Mouse (Mus musculus) MEL (cell line): ENCODE results near the gene Klhl26. TPM values are rescaled to one million over a fixed set of nuclear protein-coding genes. Genes with fewer than 3 reads are reported as not detected.

Experiments used
- DNase-seq: peaks from one replicate; pipeline ENCODE4 v3.0.0; 2011; ENCODE audit warnings: low read depth, low spot score
- H3K27ac ChIP-seq: 2 replicates; pipeline ENCODE4 v1.5.1; 2012; ENCODE audit warnings: low read depth, mild to moderate bottlenecking, control low read depth, low read length, moderate library complexity; ENCODE audit not compliant: control insufficient read depth
- H3K27me3 ChIP-seq, 2 experiments: fragments of 150-350 bp in 1 of 2; sonication (generic) in 1 of 2; 2 replicates each; pipeline ENCODE4 v1.6.1; 2012; ENCODE audit warnings: low read length in 2 of 2, mild to moderate bottlenecking in 2 of 2, improper control_type of control experiment in 1 of 2, moderate library complexity in 1 of 2; ENCODE audit not compliant: insufficient read depth in 2 of 2, control insufficient read depth in 1 of 2
- H3K36me3 ChIP-seq, 2 experiments: 2 replicates each; pipeline ENCODE4 v1.6.1; 2012 to 2014; ENCODE audit warnings: low read length in 2 of 2, improper control_type of control experiment in 1 of 2, inconsistent platforms in 1 of 2, mild to moderate bottlenecking in 1 of 2; ENCODE audit not compliant: insufficient read depth in 2 of 2, control insufficient read depth in 1 of 2
- H3K4me1 ChIP-seq, 2 experiments: fragments of 150-350 bp in 1 of 2; sonication (generic) in 1 of 2; 2 replicates each; pipeline ENCODE4 v1.6.1; 2012; ENCODE audit warnings: low read length in 2 of 2, improper control_type of control experiment in 1 of 2, mild to moderate bottlenecking in 1 of 2; ENCODE audit not compliant: insufficient read depth in 2 of 2, control insufficient read depth in 1 of 2
- H3K4me3 ChIP-seq, 2 experiments: fragments of 150-350 bp in 1 of 2; sonication (generic) in 1 of 2; 2 replicates each; pipeline ENCODE4 v1.5.1; 2012; ENCODE audit warnings: low read depth in 2 of 2, low read length in 2 of 2, mild to moderate bottlenecking in 2 of 2, moderate library complexity in 2 of 2, control low read depth in 1 of 2, improper control_type of control experiment in 1 of 2; ENCODE audit not compliant: control insufficient read depth in 1 of 2, insufficient read depth in 1 of 2
- H3K79me2 ChIP-seq: 2 replicates; pipeline ENCODE4 v1.6.1; 2012; ENCODE audit warnings: mild to moderate bottlenecking, low read length, moderate library complexity; ENCODE audit not compliant: control insufficient read depth, poor library complexity, insufficient read depth
- H3K9ac ChIP-seq: 2 replicates; pipeline ENCODE4 v1.6.1; 2012; ENCODE audit warnings: low read depth, mild to moderate bottlenecking, control low read depth, low read length, moderate library complexity; ENCODE audit not compliant: control insufficient read depth, poor library complexity, severe bottlenecking
- H3K9me3 ChIP-seq: fragments of 150-350 bp; sonication (generic); replicated peaks from 2 replicates; pipeline ENCODE4 v1.6.1; 2012; ENCODE audit warnings: mild to moderate bottlenecking, low read length, improper control_type of control experiment, moderate library complexity; ENCODE audit not compliant: insufficient read depth
- BHLHE40 ChIP-seq: IDR thresholded peaks from 2 replicates; pipeline ENCODE4 v1.6.1; 2012; ENCODE audit warnings: low read depth, mild to moderate bottlenecking, inconsistent platforms, low read length, improper control_type of control experiment, borderline replicate concordance
- CHD1 ChIP-seq: IDR thresholded peaks from 2 replicates; pipeline ENCODE4 v1.6.1; 2012; ENCODE audit warnings: low read depth, mild to moderate bottlenecking, inconsistent platforms, low read length, improper control_type of control experiment
- CHD2 ChIP-seq: IDR thresholded peaks from 2 replicates; pipeline ENCODE4 v1.6.1; 2011; ENCODE audit warnings: low read length, improper control_type of control experiment
- CTCF ChIP-seq, 3 experiments: IDR thresholded peaks in 2 of 3; conservative IDR thresholded peaks in 1 of 3; 2 replicates each; pipeline ENCODE4 v1.5.1; 2011 to 2012; ENCODE audit warnings: low read length in 3 of 3, low read depth in 2 of 3, mild to moderate bottlenecking in 2 of 3, improper control_type of control experiment in 1 of 3, inconsistent platforms in 1 of 3, mixed read lengths in 1 of 3, moderate library complexity in 1 of 3; ENCODE audit not compliant: control insufficient read depth in 1 of 3, insufficient read depth in 1 of 3, poor library complexity in 1 of 3, severe bottlenecking in 1 of 3
- ELF1 ChIP-seq: IDR thresholded peaks from 2 replicates; pipeline ENCODE4 v1.6.1; 2014; ENCODE audit warnings: low read depth, mild to moderate bottlenecking, inconsistent platforms, low read length, improper control_type of control experiment, moderate library complexity
- EP300 ChIP-seq, 2 experiments: IDR thresholded peaks; 2 replicates each; pipeline ENCODE4 v1.6.1; 2011; ENCODE audit warnings: improper control_type of control experiment in 2 of 2, low read length in 2 of 2, low read depth in 1 of 2, mild to moderate bottlenecking in 1 of 2
- ETS1 ChIP-seq: IDR thresholded peaks from 2 replicates; pipeline ENCODE4 v1.6.1; 2012; ENCODE audit warnings: low read depth, mild to moderate bottlenecking, inconsistent platforms, low read length, improper control_type of control experiment, moderate library complexity
- GABPA ChIP-seq: IDR thresholded peaks from 2 replicates; pipeline ENCODE4 v1.6.1; 2012; ENCODE audit warnings: low read depth, mild to moderate bottlenecking, inconsistent platforms, low read length, improper control_type of control experiment, moderate library complexity
- GATA1 ChIP-seq: IDR thresholded peaks from 2 replicates; pipeline ENCODE4 v1.6.1; 2011; ENCODE audit warnings: low read depth, low read length, improper control_type of control experiment
- HCFC1 ChIP-seq: IDR thresholded peaks from 2 replicates; pipeline ENCODE4 v1.6.1; 2012; ENCODE audit warnings: low read depth, mild to moderate bottlenecking, inconsistent platforms, low read length, improper control_type of control experiment, moderate library complexity
- JUND ChIP-seq: IDR thresholded peaks from 2 replicates; pipeline ENCODE4 v1.6.1; 2011; ENCODE audit warnings: low read depth, mild to moderate bottlenecking, improper control_type of control experiment, low read length
- KAT2A ChIP-seq: conservative IDR thresholded peaks from 2 replicates; pipeline ENCODE4 v1.6.1; 2012; ENCODE audit warnings: low read depth, low read length, improper control_type of control experiment, inconsistent platforms
- MAFK ChIP-seq: IDR thresholded peaks from 2 replicates; pipeline ENCODE4 v1.6.1; 2011; ENCODE audit warnings: low read depth, mild to moderate bottlenecking, low read length, improper control_type of control experiment, borderline replicate concordance
- MAX ChIP-seq: IDR thresholded peaks from 2 replicates; pipeline ENCODE4 v1.6.1; 2011; ENCODE audit warnings: low read length, improper control_type of control experiment
- MAZ ChIP-seq: IDR thresholded peaks from 2 replicates; pipeline ENCODE4 v1.6.1; 2012; ENCODE audit warnings: low read depth, mild to moderate bottlenecking, inconsistent platforms, low read length, improper control_type of control experiment
- MXI1 ChIP-seq: IDR thresholded peaks from 2 replicates; pipeline ENCODE4 v1.6.1; 2011; ENCODE audit warnings: mild to moderate bottlenecking, low read depth, low read length, improper control_type of control experiment
- MYB ChIP-seq: IDR thresholded peaks from 2 replicates; pipeline ENCODE4 v1.6.1; 2011; ENCODE audit warnings: mild to moderate bottlenecking, low read depth, low read length, improper control_type of control experiment
- MYC ChIP-seq: IDR thresholded peaks from 2 replicates; pipeline ENCODE4 v1.6.1; 2011; ENCODE audit warnings: low read depth, mild to moderate bottlenecking, low read length, improper control_type of control experiment, moderate library complexity
- NELFE ChIP-seq: IDR thresholded peaks from 2 replicates; pipeline ENCODE4 v1.6.1; 2011; ENCODE audit warnings: low read depth, low read length, improper control_type of control experiment
- POLR2A ChIP-seq, 2 experiments: IDR thresholded peaks; 2 replicates each; pipeline ENCODE4 v1.6.1; 2011 to 2012; ENCODE audit warnings: low read length in 2 of 2, mild to moderate bottlenecking in 2 of 2, control low read depth in 1 of 2, improper control_type of control experiment in 1 of 2, low read depth in 1 of 2, moderate library complexity in 1 of 2; ENCODE audit not compliant: control insufficient read depth in 1 of 2, insufficient read depth in 1 of 2, poor library complexity in 1 of 2
- POLR2AphosphoS5 ChIP-seq: IDR thresholded peaks from 2 replicates; pipeline ENCODE4 v1.6.1; 2012; ENCODE audit warnings: low read depth, borderline replicate concordance, mild to moderate bottlenecking, inconsistent platforms, low read length, moderate library complexity, mixed read lengths
- RAD21 ChIP-seq: IDR thresholded peaks from 2 replicates; pipeline ENCODE4 v1.6.1; 2011; ENCODE audit warnings: mild to moderate bottlenecking, low read depth, low read length, improper control_type of control experiment
- RCOR1 ChIP-seq: IDR thresholded peaks from 2 replicates; pipeline ENCODE4 v1.6.1; 2012; ENCODE audit warnings: low read depth, mild to moderate bottlenecking, inconsistent platforms, low read length, improper control_type of control experiment
- SIN3A ChIP-seq: IDR thresholded peaks from 2 replicates; pipeline ENCODE4 v1.6.1; 2012; ENCODE audit warnings: low read length, improper control_type of control experiment, inconsistent platforms
- TAL1 ChIP-seq: IDR thresholded peaks from 2 replicates; pipeline ENCODE4 v1.6.1; 2012; ENCODE audit warnings: mild to moderate bottlenecking, inconsistent platforms, low read length, moderate library complexity, mixed read lengths
- TBP ChIP-seq: IDR thresholded peaks from 2 replicates; pipeline ENCODE4 v1.8.0; 2011; ENCODE audit warnings: low read depth, low read length, improper control_type of control experiment
- TCF12 ChIP-seq: IDR thresholded peaks from 2 replicates; pipeline ENCODE4 v1.6.1; 2014; ENCODE audit warnings: low read depth, mild to moderate bottlenecking, inconsistent platforms, low read length, improper control_type of control experiment, moderate library complexity
- USF1 ChIP-seq: IDR thresholded peaks from 2 replicates; pipeline ENCODE4 v1.6.1; 2014; ENCODE audit warnings: low read depth, mild to moderate bottlenecking, inconsistent platforms, low read length, improper control_type of control experiment, moderate library complexity
- USF2 ChIP-seq, 2 experiments: IDR thresholded peaks; 2 replicates each; pipeline ENCODE4 v1.6.1; 2011 to 2012; ENCODE audit warnings: improper control_type of control experiment in 2 of 2, low read length in 2 of 2, borderline replicate concordance in 1 of 2, inconsistent platforms in 1 of 2, low read depth in 1 of 2, mild to moderate bottlenecking in 1 of 2; ENCODE audit not compliant: insufficient read depth in 1 of 2
- ZMIZ1 ChIP-seq: IDR thresholded peaks from 2 replicates; pipeline ENCODE4 v1.6.1; 2012; ENCODE audit warnings: low read depth, mild to moderate bottlenecking, inconsistent platforms, low read length, improper control_type of control experiment, moderate library complexity
- ZNF384 ChIP-seq: IDR thresholded peaks from 2 replicates; pipeline ENCODE4 v1.6.1; 2012; ENCODE audit warnings: low read depth, mild to moderate bottlenecking, inconsistent platforms, low read length, improper control_type of control experiment
- polyA plus RNA-seq, 2 experiments: library from polyadenylated mRNA; stranded (reverse) in 1 of 2; unstranded in 1 of 2; fragments of >175 nt in 1 of 2; fragments of >200 nt in 1 of 2; gene quantifications; 2 replicates each; pipeline versions ENCODE4 v1.2.1 to v1.2.4; 2012; ENCODE audit warnings: low replicate concordance in 2 of 2, low read depth in 1 of 2; ENCODE audit not compliant: insufficient read length in 2 of 2, insufficient read depth in 1 of 2, missing spikeins in 1 of 2
- total RNA-seq: library from RNA; depleted of rRNA; stranded (reverse); fragments of 300-350 nt; gene quantifications from 2 replicates; pipeline ENCODE4 v1.2.3, GENCODE M21; 2012

The Klhl26 gene
- total and polyA plus RNA-seq, 3 experiments = 8.0 to 11.4 TPM; not detected in 1

GRCm38 (mm10) chr8:70481908-70482307, 5.1 kb upstream of the Klhl26 start:
- Histone ChIP-seq H3K4me3 (no peak overlapping the region), H3K9ac (no peak overlapping the region), H3K27me3 (peaks cover 2 to 8% of the 10 kb centered on the region in 2 experiments; a peak in 2 of 4 replicates)

GRCm38 (mm10) chr8:70477269-70477982, 658 bp upstream of the Klhl26 start:
- Histone ChIP-seq H3K27ac (peak overlapping the region; percentile 34), H3K27me3 (peaks cover 2 to 8% of the 10 kb centered on the region in 2 experiments; a peak in 2 of 4 replicates), H3K36me3 (peaks cover 0 to 8% of the 10 kb centered on the region in 2 experiments; a peak in 2 of 4 replicates), H3K79me2 (peaks cover 10% of the 10 kb centered on the region), H3K9me3 (no peaks in the 10 kb centered on the region), H3K4me3 (peak overlapping the region; percentile 60 to 80), H3K9ac (peak overlapping the region; percentile 18), H3K4me1 (peaks cover 4 to 19% of the 10 kb centered on the region in 2 experiments)
- DNase-seq = peak; percentile 94
- TF ChIP-seq MAFK (no peak), SIN3A (no peak; the same call in none of the 2 replicates), TBP (0 out of 2 replicates have a peak, but pooled peaks have one; percentile 5), MAZ (no peak; the same call in 1 of the 2 replicates), POLR2A (IDR thresholded peaks at IDR 0.05; ENCODE audit: control insufficient read depth in 1 of 2, insufficient read depth in 1 of 2, low read depth in 1 of 2, low read length in 2 of 2, poor library complexity in 1 of 2) (peak in 1 of 2 experiments; percentile 61; a peak in 3 of 4 replicates), POLR2AphosphoS5 (no peak), MXI1 (peak; percentile 57), RCOR1 (no peak), CTCF (IDR thresholded peaks at IDR 0.05 in 2 of 3, conservative IDR thresholded peaks at IDR 0.05 in 1 of 3; ENCODE audit: control insufficient read depth in 1 of 3, insufficient read depth in 1 of 3, low read depth in 2 of 3, low read length in 3 of 3, poor library complexity in 1 of 3, severe bottlenecking in 1 of 3) (no peak), CHD2 (no peak), MAX (no peak), USF2 (IDR thresholded peaks at IDR 0.05; ENCODE audit: borderline replicate concordance in 1 of 2, insufficient read depth in 1 of 2, low read depth in 1 of 2, low read length in 2 of 2) (no peak), TAL1 (no peak), USF1 (no peak), KAT2A (no peak; the same call in 1 of the 2 replicates), ELF1 (no peak), ZNF384 (no peak), HCFC1 (no peak), TCF12 (no peak), EP300 (IDR thresholded peaks at IDR 0.05; ENCODE audit: low read depth in 1 of 2, low read length in 2 of 2) (no peak), JUND (no peak), RAD21 (no peak), CHD1 (0 out of 2 replicates have a peak, but pooled peaks have one; percentile 25), ETS1 (0 out of 2 replicates have a peak, but pooled peaks have one; percentile 10), BHLHE40 (no peak), NELFE (peak; percentile 61), GATA1 (no peak)

More at GRCm38 (mm10) chr8:70481908-70482307, 5.1 kb upstream of the Klhl26 start:
- DNase-seq = no peak
- H3K79me2 ChIP-seq = no peaks in the 10 kb centered on the region
- peaks cover 0 to 7% of the 10 kb centered on the region in 2 experiments; a peak in 3 of 4 replicates for H3K4me1 ChIP-seq
- TF ChIP-seq USF1 (no peak), GATA1 (no peak), RAD21 (no peak), MYC (no peak), GABPA (no peak), HCFC1 (no peak), CHD1 (no peak), MYB (no peak), POLR2AphosphoS5 (no peak), ZMIZ1 (no peak)
- no peaks in the 10 kb centered on the region for H3K9me3 ChIP-seq
- H3K36me3 ChIP-seq = peaks cover 0 to 3% of the 10 kb centered on the region in 2 experiments; a peak in 1 of 4 replicates
- H3K27ac ChIP-seq = no peak overlapping the region
